Mouse (Mus musculus) WW6 (cell line): Measurements from ENCODE around the gene P4htm.
"Not testable (repeated sequence)": the region's sequence is repeated elsewhere in the genome, so short reads cannot be mapped to it uniquely, and the experiment has no call there.

Experiments used
- DNase-seq: peaks from one replicate; pipeline ENCODE4 v3.0.0-alpha.2; 2013; ENCODE audit warnings: low read depth, low spot score

P4htm gene

GRCm38 (mm10) chr9:108596998-108597764, at the start of gene P4htm:
Gene P4htm (minus strand): TSS chr9:108597667.
- no peak for DNase-seq

GRCm38 (mm10) chr9:108639825-108640224, 42.4 kb upstream of the P4htm start:
- DNase-seq: no peak

GRCm38 (mm10) chr9:108635415-108635814, 37.9 kb upstream of the P4htm start:
- no peak for DNase-seq

- DNase-seq: no peak
Observed at GRCm38 (mm10) chr9:108633846-108634245, 36.4 kb upstream of the P4htm start.

GRCm38 (mm10) chr9:108632375-108632774, 34.9 kb upstream of the P4htm start:
- no peak for DNase-seq

GRCm38 (mm10) chr9:108631631-108632256, 34.3 kb upstream of the P4htm start:
- no peak for DNase-seq

- DNase-seq: no peak
Observed at GRCm38 (mm10) chr9:108630683-108631082, 33.2 kb upstream of the P4htm start.

GRCm38 (mm10) chr9:108628141-108628540, 30.7 kb upstream of the P4htm start:
- DNase-seq: no peak

- DNase-seq: no peak
Observed at GRCm38 (mm10) chr9:108626498-108626897, 29.0 kb upstream of the P4htm start.

- no peak for DNase-seq
Observed at GRCm38 (mm10) chr9:108617301-108617700, 19.8 kb upstream of the P4htm start.

GRCm38 (mm10) chr9:108611488-108611887, 14.0 kb upstream of the P4htm start:
- no peak for DNase-seq

GRCm38 (mm10) chr9:108608889-108609288, 11.4 kb upstream of the P4htm start:
- no peak for DNase-seq

GRCm38 (mm10) chr9:108607929-108608328, 10.5 kb upstream of the P4htm start:
- not testable (repeated sequence) for DNase-seq

- DNase-seq: no peak
Observed at GRCm38 (mm10) chr9:108601986-108602385, 4.5 kb upstream of the P4htm start.

- DNase-seq: no peak
Observed at GRCm38 (mm10) chr9:108600011-108600410, 2.5 kb upstream of the P4htm start.

GRCm38 (mm10) chr9:108599021-108599566, 1.6 kb upstream of the P4htm start:
- DNase-seq: no peak

- DNase-seq: no peak
Observed at GRCm38 (mm10) chr9:108594354-108594753, 3.1 kb downstream of the P4htm start.

- DNase-seq: no peak
Observed at GRCm38 (mm10) chr9:108591462-108591861, 6.0 kb downstream of the P4htm start.

- no peak for DNase-seq
Observed at GRCm38 (mm10) chr9:108589229-108589628, 8.2 kb downstream of the P4htm start.

GRCm38 (mm10) chr9:108587571-108588180, 9.8 kb downstream of the P4htm start:
- peak; percentile 82 for DNase-seq

GRCm38 (mm10) chr9:108579344-108579690, 18.1 kb downstream of the P4htm start:
- DNase-seq: no peak

GRCm38 (mm10) chr9:108578545-108579343, 18.7 kb downstream of the P4htm start, which contains the start of gene Wdr6:
Gene Wdr6 (minus strand): TSS chr9:108578739.
- peak; percentile 90 for DNase-seq
